Mouse (Mus musculus) liver, postnatal 0 days (tissue): ENCODE data around the gene 1700015F17Rik.

ENCODE experiments used
- CTCF ChIP-seq: sonication (generic); IDR thresholded peaks from 2 replicates; pipeline ENCODE4 v1.5.1; 2016; ENCODE audit warnings: antibody characterized with exemption, low read depth
- EP300 ChIP-seq: IDR thresholded peaks from 2 replicates; pipeline ENCODE4 v1.6.1; 2016; ENCODE audit warnings: antibody characterized with exemption, low read depth, mild to moderate bottlenecking

GRCm38 (mm10) chr5:5481662-5482061, 2.7 kb upstream of the 1700015F17Rik start:
- TF ChIP-seq CTCF (peak; percentile 68), EP300 (no peak)
